Mouse (Mus musculus) lung, postnatal 0 days (tissue): ENCODE data around the gene Hck.

ENCODE experiments used
- CTCF ChIP-seq: IDR thresholded peaks from 2 replicates; pipeline ENCODE4 v1.5.1; 2016; ENCODE audit warnings: antibody characterized with exemption, mild to moderate bottlenecking
- EP300 ChIP-seq: IDR thresholded peaks from 2 replicates; pipeline ENCODE4 v1.6.1; 2016; ENCODE audit warnings: antibody characterized with exemption, mild to moderate bottlenecking, control low read depth

DNA sequence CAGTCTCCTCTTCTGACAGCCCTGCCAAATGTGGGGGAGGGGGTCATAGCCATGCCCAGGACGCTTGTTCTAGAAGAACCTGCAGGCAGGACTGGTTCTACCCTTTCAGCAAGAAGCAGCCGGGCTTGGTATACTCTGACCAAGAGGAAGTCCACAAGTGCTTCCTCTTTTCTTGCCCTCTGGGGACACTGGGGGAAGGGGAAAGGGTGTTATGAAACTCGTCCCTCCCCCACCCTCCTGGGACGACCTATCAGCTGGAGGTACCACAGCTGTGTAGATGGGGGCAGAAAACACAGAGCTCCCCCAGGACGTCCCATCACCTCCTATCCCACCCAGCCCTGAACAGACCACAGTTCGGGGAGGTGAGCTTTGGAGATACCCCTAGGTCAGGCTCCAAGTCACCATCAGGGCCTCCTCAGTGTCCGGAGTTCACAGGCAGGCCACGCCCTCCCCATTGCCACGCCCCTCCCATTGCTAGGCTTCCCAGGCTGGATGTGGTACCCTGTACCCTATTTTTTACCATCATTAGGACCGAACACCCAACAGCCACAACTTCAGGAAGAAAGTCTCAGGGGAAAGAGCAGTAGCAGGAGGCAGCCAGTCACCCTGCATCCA is 17.6 kb upstream of the Hck start:
- TF ChIP-seq CTCF (no peak), EP300 (no peak)
